Mouse (Mus musculus) stomach, embryonic 14.5 days (tissue): Measurements from ENCODE around the gene Vipr1. TPM values are rescaled to one million over a fixed set of nuclear protein-coding genes. Genes with fewer than 3 reads are reported as not detected.

Source experiments
- ATAC-seq: fragments of 200-750 bp; cut with Nextera tagmentation; 2 replicates; pipeline ENCODE4 v1.8.0; 2017; ENCODE audit warnings: low read depth, moderate TSS enrichment; ENCODE audit not compliant: insufficient number of reproducible peaks, insufficient read depth, low FRiP score
- H3K27ac ChIP-seq: fragments of 300-500 bp; sonication (generic); 2 replicates; pipeline ENCODE4 v1.5.1; 2014; ENCODE audit warnings: mild to moderate bottlenecking, low read length, moderate library complexity, mixed read lengths
- H3K27me3 ChIP-seq: fragments of 300-500 bp; sonication (generic); 2 replicates; pipeline ENCODE4 v1.6.1; 2014; ENCODE audit warnings: low read length, control low read depth, mixed read lengths; ENCODE audit not compliant: control insufficient read depth, insufficient read depth
- H3K36me3 ChIP-seq: fragments of 300-500 bp; sonication (generic); 2 replicates; pipeline ENCODE4 v1.6.1; 2014; ENCODE audit warnings: mild to moderate bottlenecking, control low read depth, low read length, moderate library complexity, mixed read lengths; ENCODE audit not compliant: control insufficient read depth, insufficient read depth
- H3K4me1 ChIP-seq: fragments of 300-500 bp; sonication (generic); 2 replicates; pipeline ENCODE4 v1.6.1; 2014; ENCODE audit warnings: low read length, control low read depth, mixed read lengths; ENCODE audit not compliant: control insufficient read depth, insufficient read depth
- H3K4me2 ChIP-seq: fragments of 300-500 bp; sonication (generic); replicated peaks from 2 replicates; pipeline ENCODE4 v1.6.1; 2014; ENCODE audit warnings: low read depth, low read length, control low read depth
- H3K4me3 ChIP-seq: fragments of 300-500 bp; sonication (generic); 2 replicates; pipeline ENCODE4 v1.5.1; 2014; ENCODE audit warnings: low read depth, low read length, control low read depth
- H3K9ac ChIP-seq: fragments of 300-500 bp; sonication (generic); replicated peaks from 2 replicates; pipeline ENCODE4 v1.6.1; 2014; ENCODE audit warnings: low read depth, mild to moderate bottlenecking, control low read depth, low read length, moderate library complexity, mixed read lengths
- H3K9me3 ChIP-seq: fragments of 300-500 bp; sonication (generic); 2 replicates; pipeline ENCODE4 v1.6.1; 2016; ENCODE audit warnings: low read depth, low read length, control low read depth; ENCODE audit not compliant: control insufficient read depth
- WGBS: fragments of 180-500 bp; shearing (Covaris S2); extraction: QIAGEN DNeasy Blood & Tissue Kit; methylation state at CpG from one replicate; pipeline ENCODE4 v1.1.7; 2014; 5-methylcytosine and 5-hydroxymethylcytosine counted together
- polyA plus RNA-seq: library from polyadenylated mRNA; unstranded; fragments of >200 nt; fragmentation: Nextera tagmentation; extraction: Ambion mirVana; gene quantifications from 2 replicates; pipeline ENCODE4 v1.2.1, GENCODE M21; 2014

Vipr1 gene
- polyA plus RNA-seq, 1 experiment from 2014 or later: 0.29 TPM

GRCm38 (mm10) chr9:121675011-121675410 lies 32.5 kb downstream of the Vipr1 start:
- ATAC-seq: no peak
- Histone ChIP-seq H3K4me2 (no peak overlapping the region), H3K9me3 (no peaks in the 10 kb centered on the region), H3K27ac (no peak overlapping the region), H3K4me1 (0 out of 2 replicates have a peak, but pooled peaks cover 6% of the 10 kb centered on the region), H3K36me3 (no peaks in the 10 kb centered on the region), H3K9ac (no peak overlapping the region), H3K4me3 (no peak overlapping the region), H3K27me3 (no peaks in the 10 kb centered on the region)
- 79% methylated on average over 9 of the region's 9 CpGs for WGBS

GRCm38 (mm10) chr9:121675556-121675955 lies 33.0 kb downstream of the Vipr1 start:
- Histone ChIP-seq H3K9me3 (no peaks in the 10 kb centered on the region), H3K4me2 (no peak overlapping the region), H3K4me1 (0 out of 2 replicates have a peak, but pooled peaks cover 6% of the 10 kb centered on the region), H3K36me3 (no peaks in the 10 kb centered on the region), H3K4me3 (no peak overlapping the region), H3K27ac (no peak overlapping the region), H3K27me3 (no peaks in the 10 kb centered on the region), H3K9ac (no peak overlapping the region)
- WGBS: 87% methylated on average over 2 of the region's 2 CpGs
- no peak for ATAC-seq

- H3K27ac ChIP-seq: no peak overlapping the region
- no peak overlapping the region for H3K4me2 ChIP-seq
- WGBS: 34% methylated on average over 4 of the region's 4 CpGs
Observed at GRCm38 (mm10) chr9:121677069-121677468, 34.6 kb downstream of the Vipr1 start.

GRCm38 (mm10) chr9:121677476-121677875 lies 35.0 kb downstream of the Vipr1 start:
- H3K4me1 ChIP-seq: 0 out of 2 replicates have a peak, but pooled peaks cover 6% of the 10 kb centered on the region
- ATAC-seq: no peak
- no peak overlapping the region for H3K4me2 ChIP-seq
- H3K36me3 ChIP-seq: no peaks in the 10 kb centered on the region; the same call in 1 of the 2 replicates
- H3K4me3 ChIP-seq: no peak overlapping the region
- no peak overlapping the region for H3K9ac ChIP-seq
- H3K27ac ChIP-seq: no peak overlapping the region
- 44% methylated on average over 8 of the region's 8 CpGs for WGBS
- H3K9me3 ChIP-seq: no peaks in the 10 kb centered on the region
- no peaks in the 10 kb centered on the region for H3K27me3 ChIP-seq

More at GRCm38 (mm10) chr9:121677069-121677468, 34.6 kb downstream of the Vipr1 start:
- Histone ChIP-seq H3K9ac (no peak overlapping the region), H3K4me3 (no peak overlapping the region), H3K4me1 (0 out of 2 replicates have a peak, but pooled peaks cover 6% of the 10 kb centered on the region), H3K36me3 (no peaks in the 10 kb centered on the region), H3K27me3 (no peaks in the 10 kb centered on the region), H3K9me3 (no peaks in the 10 kb centered on the region)
- no peak for ATAC-seq

GRCm38 (mm10) chr9:121679549-121679948 lies 37.0 kb downstream of the Vipr1 start:
- ATAC-seq: peak; percentile 62
- H3K4me2 ChIP-seq: no peak overlapping the region
- H3K36me3 ChIP-seq: peaks cover under 1% of the 10 kb centered on the region

GRCm38 (mm10) chr9:121681191-121681590 lies 38.7 kb downstream of the Vipr1 start:
- whole genome bisulfite sequencing: 74% methylated on average over 8 of the region's 8 CpGs
- Histone ChIP-seq H3K4me2 (no peak overlapping the region), H3K4me1 (0 out of 2 replicates have a peak, but pooled peaks cover 6% of the 10 kb centered on the region), H3K27ac (no peak overlapping the region), H3K9me3 (no peaks in the 10 kb centered on the region), H3K9ac (no peak overlapping the region), H3K27me3 (no peaks in the 10 kb centered on the region), H3K36me3 (peaks cover 7% of the 10 kb centered on the region), H3K4me3 (no peak overlapping the region)
- no peak for ATAC-seq

More at GRCm38 (mm10) chr9:121679549-121679948, 37.0 kb downstream of the Vipr1 start:
- Histone ChIP-seq H3K4me3 (no peak overlapping the region), H3K27ac (no peak overlapping the region), H3K9ac (no peak overlapping the region), H3K4me1 (0 out of 2 replicates have a peak, but pooled peaks cover 6% of the 10 kb centered on the region), H3K27me3 (no peaks in the 10 kb centered on the region), H3K9me3 (no peaks in the 10 kb centered on the region)
- WGBS: 15% methylated on average over 6 of the region's 6 CpGs

GRCm38 (mm10) chr9:121682037-121682680 lies 39.6 kb downstream of the Vipr1 start:
- Histone ChIP-seq H3K4me2 (no peak overlapping the region), H3K36me3 (peaks cover 7% of the 10 kb centered on the region), H3K27ac (no peak overlapping the region), H3K9ac (no peak overlapping the region), H3K27me3 (no peaks in the 10 kb centered on the region), H3K4me3 (no peak overlapping the region), H3K9me3 (no peaks in the 10 kb centered on the region), H3K4me1 (0 out of 2 replicates have a peak, but pooled peaks cover 6% of the 10 kb centered on the region)
- WGBS: 76% methylated on average over 18 of the region's 18 CpGs
- no peak for ATAC-seq

- H3K4me2 ChIP-seq: no peak overlapping the region
- no peaks in the 10 kb centered on the region for H3K9me3 ChIP-seq
- ATAC-seq: no peak
- peaks cover 12% of the 10 kb centered on the region for H3K36me3 ChIP-seq
- H3K4me3 ChIP-seq: no peak overlapping the region
- no peaks in the 10 kb centered on the region for H3K4me1 ChIP-seq
- no peak overlapping the region for H3K27ac ChIP-seq
- no peaks in the 10 kb centered on the region for H3K27me3 ChIP-seq
- 73% methylated on average over 7 of the region's 7 CpGs for WGBS
- no peak overlapping the region for H3K9ac ChIP-seq
Observed at GRCm38 (mm10) chr9:121684702-121685101, 42.2 kb downstream of the Vipr1 start.
